8 mouse cellular contexts compared by ENCODE assay signal in the genomic region with DNA sequence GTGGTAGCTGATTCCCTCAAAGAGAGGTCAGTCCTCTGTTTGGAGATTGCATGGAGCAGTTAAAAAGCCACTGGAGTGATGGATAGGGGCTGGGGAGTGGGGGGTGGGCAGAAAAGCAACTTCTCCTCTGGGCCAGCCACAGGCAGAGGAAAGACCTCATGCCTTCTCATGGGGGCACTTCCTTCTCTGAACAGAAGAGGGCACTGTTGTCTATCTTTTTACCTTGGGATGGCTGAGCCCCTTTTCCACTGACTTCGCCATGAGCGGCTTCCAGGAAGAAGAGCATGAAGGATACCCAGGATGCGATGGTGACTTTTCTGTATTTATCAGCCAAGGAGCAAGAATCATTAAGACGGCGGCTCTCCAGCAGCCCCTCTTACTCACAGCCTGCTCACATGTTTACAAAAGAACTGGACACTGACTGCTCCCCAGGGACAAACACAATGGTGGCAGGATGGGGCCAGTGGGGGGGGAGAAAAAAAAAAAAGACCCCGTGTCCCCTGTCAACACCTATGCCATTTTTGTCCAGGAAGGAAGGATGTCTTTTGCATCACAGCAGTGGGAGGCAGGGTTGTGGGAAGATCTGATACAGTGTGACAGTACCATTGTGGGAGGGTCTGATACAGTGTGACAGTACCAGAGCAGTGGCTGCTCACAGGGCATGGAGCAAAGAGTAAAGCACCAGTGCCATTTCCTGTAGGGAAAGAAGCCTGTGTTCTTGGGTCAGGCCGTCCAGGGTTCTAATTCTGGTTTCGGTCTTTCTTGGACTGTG. TPM values are rescaled to one million over a fixed set of nuclear protein-coding genes. Genes with fewer than 3 reads are reported as not detected.
DNase-seq lines count a peak whose midpoint lies in the region; ATAC-seq lines count a peak whose summit lies in the region.

No protein-coding gene starts in this region.

- peaks cover 12% of the 10 kb centered on the region for H3K27me3 ChIP-seq in hindbrain, embryonic 12.5 days

- no peaks in the 10 kb centered on the region for H3K9me3 ChIP-seq in hindbrain, embryonic 12.5 days (replicated peaks)

- peak overlapping the region; percentile 22 for H3K4me3 ChIP-seq in hindbrain, embryonic 12.5 days

- H3K36me3 ChIP-seq in hindbrain, embryonic 12.5 days: no peaks in the 10 kb centered on the region

- peak; percentile 73 for ATAC-seq in hindbrain, embryonic 12.5 days (ENCODE audit: low FRiP score)

- H3K4me2 ChIP-seq in hindbrain, embryonic 12.5 days (replicated peaks): peak overlapping the region; percentile 50

- no peak overlapping the region for H3K27ac ChIP-seq in hindbrain, embryonic 12.5 days

- peaks cover 23% of the 10 kb centered on the region for H3K4me1 ChIP-seq in hindbrain, embryonic 12.5 days

- H3K9ac ChIP-seq in hindbrain, embryonic 12.5 days: peak overlapping the region; percentile 45

- WGBS in hindbrain, embryonic 12.5 days: 9% methylated on average over 8 of the region's 8 CpGs

- DNase-seq in R1 (ENCODE audit: low read depth, low spot score): peak; percentile 85
- DNase-seq in cerebellum, adult 8-10 months: peak; percentile 83
- peak; percentile 83 for DNase-seq in forelimb bud, embryonic 11.5 days (ENCODE audit: low read depth, low spot score)
- DNase-seq in layer of hippocampus, postnatal 36 days: peak; percentile 61 to 80
- DNase-seq in lung, postnatal 25 days (ENCODE audit: low spot score): peak; percentile 86
- DNase-seq in retina, adult 2 months (ENCODE audit: low read depth, low spot score): peak; percentile 54
- peak; percentile 71 for DNase-seq in thymus, postnatal 4 days

RNA-seq across cellular contexts. Expression of a gene that starts 4.1 kb away (rescaled TPM):
- 29.1 and 29.2 TPM in 2 replicates for polyA plus RNA-seq in hindbrain, embryonic 12.5 days (2016; fragmentation: Nextera tagmentation; extraction: Ambion mirVana)
- 100 to 1,000 TPM; 246 to 256 TPM for total RNA-seq in layer of hippocampus, postnatal 36 days (2021)

RNA-seq across cellular contexts. Expression of a gene that starts 25.2 kb away (rescaled TPM):
- 2.7 and 3.2 TPM in 2 replicates for polyA plus RNA-seq in hindbrain, embryonic 12.5 days (2016; fragmentation: Nextera tagmentation; extraction: Ambion mirVana)
- total RNA-seq in layer of hippocampus, postnatal 36 days (2021): 1 to 10 TPM in 1 of 2 experiments, under 1 TPM in 1; 0.82 to 1.3 TPM

RNA-seq across cellular contexts. Expression of a gene that starts 42.8 kb away (rescaled TPM):
- 348 and 359 TPM in 2 replicates for polyA plus RNA-seq in hindbrain, embryonic 12.5 days (2016; fragmentation: Nextera tagmentation; extraction: Ambion mirVana)
- total RNA-seq in layer of hippocampus, postnatal 36 days (2021): 100 to 1,000 TPM; 103 to 109 TPM

RNA-seq across cellular contexts. Expression of a gene that starts 48.4 kb away (rescaled TPM):
- polyA plus RNA-seq in hindbrain, embryonic 12.5 days (2016; fragmentation: Nextera tagmentation; extraction: Ambion mirVana): 101 and 109 TPM in 2 replicates
- total RNA-seq in layer of hippocampus, postnatal 36 days (2021): 10 to 100 TPM; 12.5 to 15.1 TPM

RNA-seq across cellular contexts. Expression of a gene that starts 49.4 kb away (rescaled TPM):
- polyA plus RNA-seq in hindbrain, embryonic 12.5 days (2016; fragmentation: Nextera tagmentation; extraction: Ambion mirVana): 307 and 311 TPM in 2 replicates
- 100 to 1,000 TPM; 249 to 265 TPM for total RNA-seq in layer of hippocampus, postnatal 36 days (2021)
